Mouse (Mus musculus) forebrain, embryonic 12.5 days (tissue): ENCODE measurements around the gene Sirt2. TPM values are rescaled to one million over a fixed set of nuclear protein-coding genes. Genes with fewer than 3 reads are reported as not detected.

ENCODE experiments used
- ATAC-seq: fragments of 200-750 bp; cut with Nextera tagmentation; 2 replicates; pipeline ENCODE4 v1.8.0; 2017; ENCODE audit warnings: moderate TSS enrichment; ENCODE audit not compliant: low FRiP score
- H3K27ac ChIP-seq: fragments of 300-500 bp; sonication (generic); 2 replicates; pipeline ENCODE4 v1.5.1; 2016; ENCODE audit warnings: mild to moderate bottlenecking
- H3K27me3 ChIP-seq: fragments of 300-500 bp; sonication (generic); 2 replicates; pipeline ENCODE4 v1.6.1; 2016; ENCODE audit warnings: mild to moderate bottlenecking
- H3K36me3 ChIP-seq: fragments of 300-500 bp; sonication (generic); replicated peaks from 2 replicates; pipeline ENCODE4 v1.6.1; 2016; ENCODE audit warnings: mild to moderate bottlenecking
- H3K4me1 ChIP-seq: fragments of 300-500 bp; sonication (generic); 2 replicates; pipeline ENCODE4 v1.6.1; 2016
- H3K4me2 ChIP-seq: fragments of 300-500 bp; sonication (generic); 2 replicates; pipeline ENCODE4 v1.6.1; 2016; ENCODE audit warnings: mild to moderate bottlenecking, moderate library complexity
- H3K4me3 ChIP-seq: fragments of 300-500 bp; sonication (generic); replicated peaks from 2 replicates; pipeline ENCODE4 v1.5.1; 2016; ENCODE audit warnings: mild to moderate bottlenecking
- H3K9ac ChIP-seq: fragments of 300-500 bp; sonication (generic); 2 replicates; pipeline ENCODE4 v1.6.1; 2016; ENCODE audit warnings: mild to moderate bottlenecking
- H3K9me3 ChIP-seq: fragments of 300-500 bp; sonication (generic); 2 replicates; pipeline ENCODE4 v1.6.1; 2016
- WGBS: fragments of 180-500 bp; shearing (Covaris S2); methylation state at CpG from one replicate; pipeline ENCODE4 v1.1.7; 2016; 5-methylcytosine and 5-hydroxymethylcytosine counted together
- polyA plus RNA-seq: library from polyadenylated mRNA; unstranded; fragments of >200 nt; fragmentation: Nextera tagmentation; extraction: Ambion mirVana; gene quantifications from 2 replicates; pipeline ENCODE4 v1.2.1, GENCODE M21; 2016

The Sirt2 gene
- polyA plus RNA-seq, 1 experiment from 2014 or later, result 68.3 TPM

- Histone ChIP-seq H3K4me1 (peaks cover 27% of the 10 kb centered on the region), H3K9me3 (no peaks in the 10 kb centered on the region), H3K4me3 (no peak overlapping the region), H3K27ac (no peak overlapping the region), H3K27me3 (no peaks in the 10 kb centered on the region), H3K4me2 (no peak overlapping the region), H3K9ac (no peak overlapping the region), H3K36me3 (0 out of 2 replicates have a peak, but pooled peaks cover 8% of the 10 kb centered on the region)
- WGBS, result 93% methylated on average over 9 of the region's 9 CpGs
- ATAC-seq, result no peak
These were observed 3.0 kb downstream of the Sirt2 start for GRCm38 (mm10) chr7:28769414-28769958.

GRCm38 (mm10) chr7:28770309-28770708 is 3.8 kb downstream of the Sirt2 start:
- ATAC-seq, result no peak
- H3K27ac ChIP-seq, result no peak overlapping the region
- no peak overlapping the region for H3K9ac ChIP-seq
- no peak overlapping the region for H3K4me2 ChIP-seq
- 86% methylated on average over 3 of the region's 3 CpGs for WGBS
- H3K4me3 ChIP-seq, result no peak overlapping the region
- H3K27me3 ChIP-seq, result no peaks in the 10 kb centered on the region
- 0 out of 2 replicates have a peak, but pooled peaks cover 8% of the 10 kb centered on the region for H3K36me3 ChIP-seq
- H3K9me3 ChIP-seq, result no peaks in the 10 kb centered on the region
- peaks cover 24% of the 10 kb centered on the region for H3K4me1 ChIP-seq

GRCm38 (mm10) chr7:28771867-28772266 is 5.3 kb downstream of the Sirt2 start:
- no peaks in the 10 kb centered on the region for H3K9me3 ChIP-seq
- ATAC-seq, result no peak
- 92% methylated on average over 11 of the region's 11 CpGs for WGBS

GRCm38 (mm10) chr7:28773163-28773562 is 6.6 kb downstream of the Sirt2 start:
- H3K36me3 ChIP-seq, result peaks cover 18% of the 10 kb centered on the region
- 90% methylated on average over 3 of the region's 3 CpGs for WGBS
- no peaks in the 10 kb centered on the region for H3K27me3 ChIP-seq
- no peak overlapping the region for H3K9ac ChIP-seq
- H3K4me3 ChIP-seq, result no peak overlapping the region
- no peaks in the 10 kb centered on the region for H3K9me3 ChIP-seq
- no peak for ATAC-seq
- peaks cover 5% of the 10 kb centered on the region; the same call in 1 of the 2 replicates for H3K4me1 ChIP-seq
- no peak overlapping the region for H3K27ac ChIP-seq
- no peak overlapping the region for H3K4me2 ChIP-seq

More at GRCm38 (mm10) chr7:28771867-28772266, 5.3 kb downstream of the Sirt2 start:
- Histone ChIP-seq H3K27ac (no peak overlapping the region), H3K4me3 (no peak overlapping the region), H3K9ac (no peak overlapping the region), H3K36me3 (peaks cover 11% of the 10 kb centered on the region), H3K4me1 (peaks cover 17% of the 10 kb centered on the region), H3K4me2 (no peak overlapping the region), H3K27me3 (no peaks in the 10 kb centered on the region)

- no peak for ATAC-seq
- Histone ChIP-seq H3K4me1 (0 out of 2 replicates have a peak, but pooled peaks cover under 1% of the 10 kb centered on the region), H3K27me3 (no peaks in the 10 kb centered on the region), H3K9ac (no peak overlapping the region), H3K36me3 (peaks cover 25% of the 10 kb centered on the region), H3K4me3 (no peak overlapping the region), H3K27ac (no peak overlapping the region), H3K9me3 (no peaks in the 10 kb centered on the region), H3K4me2 (no peak overlapping the region)
- 81% methylated on average over 12 of the region's 12 CpGs for WGBS
These were observed 7.6 kb downstream of the Sirt2 start for GRCm38 (mm10) chr7:28774164-28774563.

- Histone ChIP-seq H3K4me3 (no peak overlapping the region), H3K9ac (no peak overlapping the region), H3K4me1 (peaks cover under 1% of the 10 kb centered on the region; the same call in 1 of the 2 replicates), H3K4me2 (no peak overlapping the region), H3K27me3 (no peaks in the 10 kb centered on the region), H3K27ac (no peak overlapping the region), H3K9me3 (no peaks in the 10 kb centered on the region), H3K36me3 (peaks cover 25% of the 10 kb centered on the region)
- WGBS, result 92% methylated on average over 7 of the region's 7 CpGs
- no peak for ATAC-seq
These were observed 8.6 kb downstream of the Sirt2 start for GRCm38 (mm10) chr7:28775129-28775528.

- H3K9ac ChIP-seq, result no peak overlapping the region
- H3K4me3 ChIP-seq, result no peak overlapping the region
- peaks cover 3% of the 10 kb centered on the region; the same call in 1 of the 2 replicates for H3K4me1 ChIP-seq
- peaks cover 23% of the 10 kb centered on the region for H3K36me3 ChIP-seq
- WGBS, result 89% methylated on average over 9 of the region's 9 CpGs
- no peak overlapping the region for H3K4me2 ChIP-seq
- no peaks in the 10 kb centered on the region for H3K9me3 ChIP-seq
- no peak overlapping the region for H3K27ac ChIP-seq
- no peak for ATAC-seq
- no peaks in the 10 kb centered on the region for H3K27me3 ChIP-seq
These were observed 12.3 kb downstream of the Sirt2 start for GRCm38 (mm10) chr7:28778825-28779224.

GRCm38 (mm10) chr7:28780067-28780658 is 13.6 kb downstream of the Sirt2 start:
- no peak overlapping the region for H3K4me2 ChIP-seq
- no peaks in the 10 kb centered on the region for H3K27me3 ChIP-seq
- H3K27ac ChIP-seq, result no peak overlapping the region
- H3K4me3 ChIP-seq, result no peak overlapping the region
- H3K4me1 ChIP-seq, result peaks cover 3% of the 10 kb centered on the region; the same call in 1 of the 2 replicates
- no peak overlapping the region for H3K9ac ChIP-seq
- no peaks in the 10 kb centered on the region for H3K9me3 ChIP-seq
- H3K36me3 ChIP-seq, result peaks cover 23% of the 10 kb centered on the region
- ATAC-seq, result peak; percentile 77
- WGBS, result 47% methylated on average over 6 of the region's 6 CpGs

GRCm38 (mm10) chr7:28780857-28781256 is 14.3 kb downstream of the Sirt2 start:
- H3K27me3 ChIP-seq, result no peaks in the 10 kb centered on the region
- no peak overlapping the region for H3K27ac ChIP-seq
- peaks cover 3% of the 10 kb centered on the region; the same call in 1 of the 2 replicates for H3K4me1 ChIP-seq
- no peak overlapping the region for H3K4me3 ChIP-seq
- H3K9me3 ChIP-seq, result no peaks in the 10 kb centered on the region
- no peak overlapping the region for H3K4me2 ChIP-seq
- H3K9ac ChIP-seq, result no peak overlapping the region
- WGBS, result 83% methylated on average over 7 of the region's 7 CpGs
- ATAC-seq, result no peak
- H3K36me3 ChIP-seq, result peaks cover 30% of the 10 kb centered on the region

- H3K27ac ChIP-seq, result no peak overlapping the region
- peaks cover 34% of the 10 kb centered on the region for H3K36me3 ChIP-seq
- WGBS, result 91% methylated on average over 8 of the region's 8 CpGs
- ATAC-seq, result no peak
- H3K4me2 ChIP-seq, result no peak overlapping the region
- H3K9ac ChIP-seq, result no peak overlapping the region
- H3K4me1 ChIP-seq, result peaks cover 3% of the 10 kb centered on the region; the same call in 1 of the 2 replicates
- no peaks in the 10 kb centered on the region for H3K27me3 ChIP-seq
- no peaks in the 10 kb centered on the region for H3K9me3 ChIP-seq
- H3K4me3 ChIP-seq, result no peak overlapping the region
These were observed 14.7 kb downstream of the Sirt2 start for GRCm38 (mm10) chr7:28781261-28781663.

GRCm38 (mm10) chr7:28785161-28785560 is 18.6 kb downstream of the Sirt2 start:
- no peaks in the 10 kb centered on the region for H3K9me3 ChIP-seq
- peaks cover 2% of the 10 kb centered on the region; the same call in 1 of the 2 replicates for H3K4me1 ChIP-seq
- H3K4me2 ChIP-seq, result no peak overlapping the region
- H3K27ac ChIP-seq, result no peak overlapping the region
- no peak overlapping the region for H3K9ac ChIP-seq
- no peaks in the 10 kb centered on the region for H3K27me3 ChIP-seq
- no peak overlapping the region for H3K4me3 ChIP-seq
- ATAC-seq, result no peak
- WGBS, result 80% methylated on average over 5 of the region's 5 CpGs
- peaks cover 29% of the 10 kb centered on the region for H3K36me3 ChIP-seq

- WGBS, result 92% methylated on average over 9 of the region's 9 CpGs
- Histone ChIP-seq H3K27me3 (no peaks in the 10 kb centered on the region), H3K4me2 (no peak overlapping the region), H3K27ac (no peak overlapping the region), H3K4me3 (no peak overlapping the region), H3K36me3 (peaks cover 26% of the 10 kb centered on the region), H3K4me1 (no peaks in the 10 kb centered on the region), H3K9ac (no peak overlapping the region), H3K9me3 (no peaks in the 10 kb centered on the region)
- no peak for ATAC-seq
These were observed 21.3 kb downstream of the Sirt2 start for GRCm38 (mm10) chr7:28787884-28788283.
